Mouse (Mus musculus): ENCODE results near the gene Gm49361.

DNA sequence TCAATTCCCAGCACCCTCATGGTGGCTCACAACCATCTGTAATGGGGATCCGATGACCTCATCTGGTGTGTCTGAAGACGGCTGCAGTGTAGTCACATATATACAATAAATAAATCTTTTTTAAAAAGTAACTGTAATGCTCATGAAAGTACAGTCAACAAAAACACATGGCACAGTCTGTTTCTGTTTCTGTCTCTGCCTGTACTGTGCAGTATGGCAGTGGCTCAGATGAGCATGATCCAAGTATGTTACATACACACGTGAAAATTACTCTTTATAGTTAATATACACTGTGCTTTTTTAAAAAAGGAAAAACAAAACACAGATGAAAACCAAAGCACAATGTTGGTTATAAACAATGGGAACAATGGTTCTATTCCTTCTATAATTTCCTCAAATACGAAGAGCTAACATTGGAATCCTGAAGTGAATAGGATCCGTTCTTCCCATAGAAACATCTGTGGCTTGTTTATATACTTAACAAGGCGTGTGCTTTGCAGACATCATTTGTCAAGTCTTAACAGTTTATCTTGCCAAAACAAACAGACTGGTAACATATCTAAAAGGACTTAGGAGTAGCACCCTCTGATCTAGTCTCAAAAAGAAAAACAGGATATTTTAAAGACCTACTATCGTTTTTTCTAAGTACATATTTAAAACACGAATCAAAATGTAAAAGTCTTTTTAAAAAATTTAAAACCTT is 139.1 kb downstream of the Gm49361 start:
- TF ChIP-seq CTCF (IDR thresholded peaks at IDR 0.05; ENCODE audit: low read depth, low read length) (no peak), POLR2A (IDR thresholded peaks at IDR 0.05; ENCODE audit: borderline replicate concordance, low read depth, low read length) (no peak)

Data from bone marrow macrophage, adult 2 months (primary cell).